Mouse (Mus musculus): ENCODE results near the gene Fosl2. TPM values are rescaled to one million over a fixed set of nuclear protein-coding genes. Genes with fewer than 3 reads are reported as not detected.
A peak's percentile ranks its signal among the peaks of the same experiment; 100 is the strongest.

The Fosl2 gene
- total RNA-seq, 2 experiments from 2014 or later, result 28.4 to 35.1 TPM

GRCm38 (mm10) chr5:32133549-32134004 lies 2.0 kb upstream of the Fosl2 start:
- intact Hi-C loops (cut with DNase I), result no loop called here

GRCm38 (mm10) chr5:32134051-32134732 lies 1.4 kb upstream of the Fosl2 start:
- intact Hi-C loops (cut with DNase I), result no loop called here
- peak; percentile 47 to 59 for DNase-seq

More at GRCm38 (mm10) chr5:32133549-32134004, 2.0 kb upstream of the Fosl2 start:
- peak; percentile 77 to 87 for DNase-seq

GRCm38 (mm10) chr5:32134903-32135335 lies 682 bp upstream of the Fosl2 start:
- peak; percentile 76 to 87 for DNase-seq

GRCm38 (mm10) chr5:32136301-32136863 lies 781 bp downstream of the Fosl2 start:
- intact Hi-C loops (cut with DNase I), result loop anchor here (5.0 kb wide), 3 partner anchors 259 to 524 kb away; no protein-coding TSS in a partner anchor
- DNase-seq, result peak; percentile 84 to 89

More at GRCm38 (mm10) chr5:32134903-32135335, 682 bp upstream of the Fosl2 start:
- intact Hi-C loops (cut with DNase I), result loop anchor here (1.0 to 5.0 kb wide), 4 partner anchors 258 to 523 kb away; no protein-coding TSS in a partner anchor

- DNase-seq, result peak; percentile 34 to 53
- intact Hi-C loops (cut with DNase I), result loop anchor here (5.0 kb wide), 3 partner anchors 260 to 525 kb away; no protein-coding TSS in a partner anchor
Observed at GRCm38 (mm10) chr5:32137106-32137522, 1.5 kb downstream of the Fosl2 start.

- peak; percentile 55 to 67 for DNase-seq
- intact Hi-C loops (cut with DNase I), result loop anchor here (2.0 to 5.0 kb wide), 4 partner anchors 58 to 526 kb away; no protein-coding TSS in a partner anchor
Observed at GRCm38 (mm10) chr5:32138446-32139195, 3.0 kb downstream of the Fosl2 start.

- intact Hi-C loops (cut with DNase I), result loop anchor here (2.0 to 5.0 kb wide), 6 partner anchors 57 to 577 kb away; no protein-coding TSS in a partner anchor
- peak; percentile 56 to 70 for DNase-seq
Observed at GRCm38 (mm10) chr5:32139516-32140037, 4.0 kb downstream of the Fosl2 start.

GRCm38 (mm10) chr5:32141899-32142298 lies 6.3 kb downstream of the Fosl2 start:
- no peak for DNase-seq
- intact Hi-C loops (cut with DNase I), result loop anchor here (2.0 kb wide), 2 partner anchors 215 to 579 kb away; no protein-coding TSS in a partner anchor

- intact Hi-C loops (cut with DNase I), result no loop called here
- no peak for DNase-seq
Observed at GRCm38 (mm10) chr5:32143433-32143970, 7.9 kb downstream of the Fosl2 start.

- intact Hi-C loops (cut with DNase I), result no loop called here
- no peak for DNase-seq
Observed at GRCm38 (mm10) chr5:32146281-32146680, 10.7 kb downstream of the Fosl2 start.

GRCm38 (mm10) chr5:32148593-32148992 lies 13.0 kb downstream of the Fosl2 start:
- no peak for DNase-seq
- intact Hi-C loops (cut with DNase I), result no loop called here

- no peak for DNase-seq
- intact Hi-C loops (cut with DNase I), result no loop called here
Observed at GRCm38 (mm10) chr5:32151244-32151643, 15.6 kb downstream of the Fosl2 start.

GRCm38 (mm10) chr5:32152725-32153417 lies 17.3 kb downstream of the Fosl2 start:
- intact Hi-C loops (cut with DNase I), result no loop called here

GRCm38 (mm10) chr5:32153418-32153740 lies 17.8 kb downstream of the Fosl2 start:
- no peak for DNase-seq
- intact Hi-C loops (cut with DNase I), result no loop called here

More at GRCm38 (mm10) chr5:32152725-32153417, 17.3 kb downstream of the Fosl2 start:
- DNase-seq, result no peak

- DNase-seq, result no peak
Observed at GRCm38 (mm10) chr5:32153791-32154490, 18.3 kb downstream of the Fosl2 start.

GRCm38 (mm10) chr5:32154931-32155688 lies 19.5 kb downstream of the Fosl2 start:
- intact Hi-C loops (cut with DNase I), result no loop called here
- DNase-seq, result peak in 1 of 2 experiments; percentile 38

More at GRCm38 (mm10) chr5:32153791-32154490, 18.3 kb downstream of the Fosl2 start:
- intact Hi-C loops (cut with DNase I), result no loop called here

- intact Hi-C loops (cut with DNase I), result no loop called here
- DNase-seq, result no peak
Observed at GRCm38 (mm10) chr5:32155927-32156326, 20.3 kb downstream of the Fosl2 start.

GRCm38 (mm10) chr5:32163478-32164043 lies 28.0 kb downstream of the Fosl2 start:
- intact Hi-C loops (cut with DNase I), result no loop called here
- no peak for DNase-seq
